ENCODE assay signal across 32 mouse cellular contexts in the genomic region with DNA sequence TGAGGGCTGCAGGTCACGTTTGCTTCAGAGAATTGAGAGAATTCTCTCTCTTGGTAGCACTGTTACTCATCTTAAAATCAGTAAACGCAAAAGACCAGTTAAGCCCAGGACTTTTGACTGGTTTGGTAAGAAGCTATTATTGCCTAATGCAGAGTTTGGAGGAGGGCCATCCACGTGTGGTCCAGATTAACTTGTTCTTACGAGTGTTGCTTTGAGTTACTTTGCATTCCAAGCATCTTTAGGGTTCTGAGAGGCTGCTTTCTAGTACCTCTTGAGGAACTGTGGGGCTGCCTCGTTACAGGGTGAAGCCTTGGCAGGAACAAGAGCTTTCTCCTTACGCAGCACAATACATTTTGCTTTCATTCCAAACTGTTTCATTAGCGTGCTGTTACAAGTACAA. TPM values are rescaled to one million over a fixed set of nuclear protein-coding genes. Genes with fewer than 3 reads are reported as not detected.
DNase-seq lines count a peak whose midpoint lies in the region; ATAC-seq lines count a peak whose summit lies in the region.
"Had no signal": no experiment of that assay in that cellular context is flagged by ENCODE, and none has a peak within 500 bp of the region (broad histone marks: within the 10 kb centered on the region; RNA-seq: fewer than 3 reads in every experiment).

No protein-coding gene starts in this region.

- 51% methylated on average over 7 of the region's 7 CpGs for WGBS in lung, embryonic 16.5 days

- H3K4me3 ChIP-seq in lung, embryonic 16.5 days (ENCODE audit: low read length), result no peak overlapping the region
- H3K4me3 ChIP-seq: embryonic facial prominence, embryonic 13.5 days; erythroblast, embryonic 14.5 days; heart, embryonic 15.5 days; limb, embryonic 12.5 days; liver, embryonic 13.5 days; midbrain, embryonic 10.5 days; myocyte; neural tube, embryonic 13.5 days had no signal

- H3K4me2 ChIP-seq in lung, embryonic 16.5 days (ENCODE audit: low read depth, low read length), result no peak overlapping the region
- H3K4me2 ChIP-seq: embryonic facial prominence, embryonic 13.5 days; heart, embryonic 15.5 days; hindbrain, embryonic 14.5 days; limb, embryonic 12.5 days; liver, embryonic 13.5 days; neural tube, embryonic 13.5 days had no signal

- ATAC-seq in lung, embryonic 16.5 days (ENCODE audit: low read depth), result peak; percentile 89
- ATAC-seq: forebrain, embryonic 16.5 days; inflammation-experienced regulatory T-cells, adult 6 months; midbrain, embryonic 16.5 days; Patski had no signal

- no peak overlapping the region for H3K9ac ChIP-seq in lung, embryonic 16.5 days (ENCODE audit: low read length)
- H3K9ac ChIP-seq: embryonic facial prominence, embryonic 13.5 days; heart, embryonic 15.5 days; hindbrain, embryonic 14.5 days; limb, embryonic 12.5 days; liver, embryonic 13.5 days; neural tube, embryonic 13.5 days had no signal

- H3K9me3 ChIP-seq in lung, embryonic 16.5 days (ENCODE audit: control insufficient read depth, low read length), result no peaks in the 10 kb centered on the region
- H3K9me3 ChIP-seq: embryonic facial prominence, embryonic 13.5 days; heart, embryonic 15.5 days; limb, embryonic 12.5 days; liver, embryonic 13.5 days; midbrain, embryonic 10.5 days; neural tube, embryonic 13.5 days had no signal

- DNase-seq in adrenal gland, postnatal 14 days, result peak; percentile 43
- DNase-seq in adrenal gland, postnatal 36 days, result no peak
- peak; percentile 78 for DNase-seq in fibroblast of lung, adult 2 months (ENCODE audit: low read depth)
- DNase-seq in lung, postnatal 4 days, result peak; percentile 51 to 67
- no peak for DNase-seq in right cerebral cortex, postnatal 25 days
- no peak for DNase-seq in kidney, adult 11 months
- DNase-seq in left cerebral cortex, adult 18-20 months (ENCODE audit: low spot score in 2 of 2), result no peak
- DNase-seq: adrenal gland, adult 2 months; cerebellum, adult 8-10 months; cerebellum, postnatal 36 days; embryo, embryonic 11 days; gastrocnemius, postnatal 25 days; heart, postnatal 36 days; kidney, adult 9 months; kidney, postnatal 36 days; layer of hippocampus, postnatal 36 days; liver, embryonic 13.5 days; thymus, adult 2 months had no signal

- H3K4me1 ChIP-seq in lung, embryonic 16.5 days (replicated peaks; ENCODE audit: control insufficient read depth, insufficient read depth, low read length), result peaks cover 34% of the 10 kb centered on the region

- H3K27me3 ChIP-seq in lung, embryonic 16.5 days (ENCODE audit: control insufficient read depth, insufficient read depth, low read depth, low read length), result no peaks in the 10 kb centered on the region
- H3K27me3 ChIP-seq: embryonic facial prominence, embryonic 13.5 days; heart, embryonic 15.5 days; limb, embryonic 12.5 days; liver, embryonic 13.5 days; neural tube, embryonic 13.5 days; Patski had no signal

- peaks cover 20% of the 10 kb centered on the region for H3K36me3 ChIP-seq in lung, embryonic 16.5 days (ENCODE audit: control insufficient read depth, insufficient read depth, low read length)

- H3K27ac ChIP-seq in lung, embryonic 16.5 days (ENCODE audit: low read length), result peak overlapping the region; percentile 65
- H3K27ac ChIP-seq: embryonic facial prominence, embryonic 13.5 days; heart, embryonic 15.5 days; hindbrain, embryonic 14.5 days; limb, embryonic 12.5 days; liver, embryonic 13.5 days; midbrain, embryonic 10.5 days; neural tube, embryonic 13.5 days; stomach, postnatal 0 days had no signal

RNA-seq across cellular contexts. Expression of a gene that starts 5.0 kb away (rescaled TPM):
- 692 and 702 TPM in 2 replicates for total RNA-seq in adrenal gland, postnatal 14 days (2021)
- total RNA-seq in adrenal gland, postnatal 36 days (2021), result 100 to 1,000 TPM; 348 to 363 TPM
- polyA plus RNA-seq in lung, embryonic 16.5 days (2015; fragmentation: Nextera tagmentation; extraction: Ambion mirVana), result 110 TPM in 2 replicates
- total RNA-seq in left cerebral cortex, adult 18-20 months (2021), result 100 to 1,000 TPM; 147 to 157 TPM

RNA-seq across cellular contexts. Expression of a gene that starts 5.1 kb away (rescaled TPM):
- total RNA-seq in adrenal gland, postnatal 14 days (2021), result 4.7 and 6.7 TPM in 2 replicates
- 1 to 10 TPM; 2.5 to 4.9 TPM for total RNA-seq in adrenal gland, postnatal 36 days (2021)
- 6.3 and 6.4 TPM in 2 replicates for polyA plus RNA-seq in lung, embryonic 16.5 days (2015; fragmentation: Nextera tagmentation; extraction: Ambion mirVana)
- 1 to 10 TPM in 1 of 2 experiments, under 1 TPM in 1; 1.00 to 2.3 TPM for total RNA-seq in left cerebral cortex, adult 18-20 months (2021)

RNA-seq across cellular contexts. Expression of a gene that starts 35.4 kb away (rescaled TPM):
- total RNA-seq in adrenal gland, postnatal 14 days (2021), result 1.7 and 2.2 TPM in 2 replicates
- under 1 TPM; 0.46 to 0.50 TPM for total RNA-seq in adrenal gland, postnatal 36 days (2021)
- 0.94 and 1.6 TPM in 2 replicates for polyA plus RNA-seq in lung, embryonic 16.5 days (2015; fragmentation: Nextera tagmentation; extraction: Ambion mirVana)
- 10 to 100 TPM; 31.4 to 32.8 TPM for total RNA-seq in left cerebral cortex, adult 18-20 months (2021)

Comparison
In these comparisons a context has a peak if more than half of its experiments do, and no peak if none do; other contexts are left out.
1. DNase-seq: peak in adrenal gland, postnatal 14 days (single experiment), fibroblast of lung, adult 2 months (single experiment) and lung, postnatal 4 days (2 of 2); none in adrenal gland, postnatal 36 days (0 of 2), right cerebral cortex, postnatal 25 days (single experiment), kidney, adult 11 months (single experiment) and left cerebral cortex, adult 18-20 months (0 of 2).
2. RNA of a gene that starts 35.4 kb away (total RNA-seq): 31.4 to 32.8 TPM in left cerebral cortex, adult 18-20 months; 1.7 to 2.2 TPM in adrenal gland, postnatal 14 days and 0.46 to 0.50 TPM in adrenal gland, postnatal 36 days; every median in the first group is over 10 times any median in the second.